Mouse (Mus musculus): ENCODE data around the gene Ache.

DNA sequence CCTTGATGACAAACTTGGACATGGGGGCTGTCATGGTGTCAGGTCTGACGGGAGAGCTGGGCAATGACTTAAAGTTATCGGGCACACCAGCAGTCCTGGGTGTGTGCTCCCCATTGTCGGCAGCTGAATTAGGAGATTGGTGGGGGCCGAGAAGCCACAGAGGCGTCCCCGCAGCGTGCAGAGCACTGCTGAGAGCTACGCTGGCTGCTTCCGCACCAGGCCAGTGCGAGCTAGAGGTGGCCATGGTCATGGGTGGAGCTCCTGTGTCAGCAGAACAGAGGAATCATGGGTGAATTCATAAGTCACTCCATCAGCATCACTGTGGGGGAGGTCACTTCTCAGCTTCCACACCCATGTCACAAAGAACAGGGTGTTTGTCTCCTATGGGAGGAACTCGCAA lies 22.5 kb upstream of the Ache start:
- no peak for TF ChIP-seq CTCF (IDR thresholded peaks at IDR 0.05; ENCODE audit: low read depth, low read length)
- TF ChIP-seq POLR2A (IDR thresholded peaks at IDR 0.05; ENCODE audit: extremely low read depth, insufficient read depth, low read length), result no peak

All from liver, adult 2 months (tissue).